Mouse (Mus musculus) midbrain, embryonic 12.5 days (tissue): ENCODE data around the gene Map2k5. TPM values are rescaled to one million over a fixed set of nuclear protein-coding genes. Genes with fewer than 3 reads are reported as not detected.

Experiments
- ATAC-seq: fragments of 200-750 bp; cut with Nextera tagmentation; 2 replicates; pipeline ENCODE4 v1.8.0; 2017; ENCODE audit warnings: low read depth, moderate TSS enrichment, moderate library complexity; ENCODE audit not compliant: low FRiP score
- H3K27ac ChIP-seq: fragments of 300-500 bp; sonication (generic); replicated peaks from 2 replicates; pipeline ENCODE4 v1.5.1; 2016; ENCODE audit warnings: mild to moderate bottlenecking
- H3K27me3 ChIP-seq: fragments of 300-500 bp; sonication (generic); 2 replicates; pipeline ENCODE4 v1.6.1; 2016; ENCODE audit warnings: mild to moderate bottlenecking
- H3K36me3 ChIP-seq: fragments of 300-500 bp; sonication (generic); 2 replicates; pipeline ENCODE4 v1.6.1; 2016
- H3K4me1 ChIP-seq: fragments of 300-500 bp; sonication (generic); 2 replicates; pipeline ENCODE4 v1.6.1; 2016
- H3K4me2 ChIP-seq: fragments of 300-500 bp; sonication (generic); replicated peaks from 2 replicates; pipeline ENCODE4 v1.6.1; 2016; ENCODE audit warnings: mild to moderate bottlenecking, moderate library complexity
- H3K4me3 ChIP-seq: fragments of 300-500 bp; sonication (generic); 2 replicates; pipeline ENCODE4 v1.5.1; 2016; ENCODE audit warnings: mild to moderate bottlenecking
- H3K9ac ChIP-seq: fragments of 300-500 bp; sonication (generic); replicated peaks from 2 replicates; pipeline ENCODE4 v1.6.1; 2016; ENCODE audit warnings: mild to moderate bottlenecking, moderate library complexity
- H3K9me3 ChIP-seq: fragments of 300-500 bp; sonication (generic); 2 replicates; pipeline ENCODE4 v1.6.1; 2016; ENCODE audit warnings: mild to moderate bottlenecking
- WGBS: fragments of 180-500 bp; shearing (Covaris S2); methylation state at CpG from one replicate; pipeline ENCODE4 v1.1.7; 2016; 5-methylcytosine and 5-hydroxymethylcytosine counted together
- polyA plus RNA-seq: library from polyadenylated mRNA; unstranded; fragments of >200 nt; fragmentation: Nextera tagmentation; extraction: Ambion mirVana; gene quantifications from 2 replicates; pipeline ENCODE4 v1.2.1, GENCODE M21; 2016

Map2k5 gene
- polyA plus RNA-seq, 1 experiment from 2014 or later = 43.8 TPM

DNA sequence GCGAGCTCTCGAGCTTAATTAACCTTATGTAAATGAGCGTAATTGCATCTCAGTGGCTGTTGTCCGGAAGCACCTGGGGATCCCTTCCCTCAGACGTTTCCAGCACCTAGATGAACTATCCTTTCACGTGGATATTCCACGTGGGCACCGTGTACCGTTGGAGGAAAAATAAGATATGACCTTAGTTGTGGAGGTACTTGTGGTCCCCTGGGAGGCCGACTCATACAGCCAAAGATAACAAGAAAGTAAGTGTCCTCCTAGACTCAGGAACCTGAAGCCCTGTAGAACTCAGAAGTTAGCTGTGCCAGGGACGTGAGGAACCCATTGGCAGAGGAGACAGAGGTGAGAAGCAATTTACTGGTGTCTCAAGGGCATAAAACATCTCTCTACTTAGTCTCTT lies 242.3 kb downstream of the Map2k5 start:
- WGBS = 5% methylated on average over 11 of the region's 11 CpGs
- H3K4me3 ChIP-seq = peak overlapping the region; percentile 27
- ATAC-seq = no peak
- H3K9me3 ChIP-seq = no peaks in the 10 kb centered on the region
- H3K36me3 ChIP-seq = no peaks in the 10 kb centered on the region
- H3K9ac ChIP-seq = no peak overlapping the region; the same call in 1 of the 2 replicates
- peaks cover 57% of the 10 kb centered on the region for H3K4me1 ChIP-seq
- peaks cover 82% of the 10 kb centered on the region for H3K27me3 ChIP-seq
- H3K4me2 ChIP-seq = peak overlapping the region; percentile 50
- H3K27ac ChIP-seq = no peak overlapping the region

GRCm38 (mm10) chr9:63133659-63134058 lies 244.0 kb downstream of the Map2k5 start:
- no peaks in the 10 kb centered on the region for H3K36me3 ChIP-seq
- no peak for ATAC-seq
- peaks cover 74% of the 10 kb centered on the region for H3K27me3 ChIP-seq
- H3K4me1 ChIP-seq = peaks cover 52% of the 10 kb centered on the region
- peak overlapping the region; percentile 81 for H3K4me2 ChIP-seq
- no peaks in the 10 kb centered on the region for H3K9me3 ChIP-seq
- H3K4me3 ChIP-seq = peak overlapping the region; percentile 33
- 12% methylated on average over 6 of the region's 6 CpGs for WGBS
- H3K27ac ChIP-seq = no peak overlapping the region
- no peak overlapping the region for H3K9ac ChIP-seq

GRCm38 (mm10) chr9:63132673-63133601 lies 244.8 kb downstream of the Map2k5 start:
- H3K27ac ChIP-seq = peak overlapping the region; percentile 77
- peaks cover 67% of the 10 kb centered on the region for H3K27me3 ChIP-seq
- H3K4me1 ChIP-seq = peaks cover 45% of the 10 kb centered on the region

GRCm38 (mm10) chr9:63131957-63132602 lies 245.6 kb downstream of the Map2k5 start:
- Histone ChIP-seq H3K27ac (peak overlapping the region; percentile 77), H3K4me3 (peak overlapping the region; percentile 66), H3K9ac (peak overlapping the region; percentile 62), H3K36me3 (no peaks in the 10 kb centered on the region), H3K9me3 (no peaks in the 10 kb centered on the region), H3K27me3 (peaks cover 58% of the 10 kb centered on the region), H3K4me2 (peak overlapping the region; percentile 81), H3K4me1 (peaks cover 37% of the 10 kb centered on the region)
- WGBS = under 1% methylated on average over 28 of the region's 28 CpGs
- ATAC-seq = no peak

More at GRCm38 (mm10) chr9:63132673-63133601, 244.8 kb downstream of the Map2k5 start:
- peak overlapping the region; percentile 66 for H3K4me3 ChIP-seq
- ATAC-seq = peak; percentile 98
- H3K9ac ChIP-seq = peak overlapping the region; percentile 62
- no peaks in the 10 kb centered on the region for H3K9me3 ChIP-seq
- peak overlapping the region; percentile 81 for H3K4me2 ChIP-seq
- H3K36me3 ChIP-seq = no peaks in the 10 kb centered on the region
- WGBS = 1% methylated on average over 48 of the region's 48 CpGs

GRCm38 (mm10) chr9:63129641-63130041 lies 248.1 kb downstream of the Map2k5 start:
- no peak overlapping the region for H3K27ac ChIP-seq
- no peak overlapping the region for H3K4me2 ChIP-seq
- H3K4me3 ChIP-seq = no peak overlapping the region
- ATAC-seq = no peak
- H3K36me3 ChIP-seq = no peaks in the 10 kb centered on the region
- 86% methylated on average over 8 of the region's 8 CpGs for WGBS
- H3K9ac ChIP-seq = no peak overlapping the region
- H3K9me3 ChIP-seq = no peaks in the 10 kb centered on the region
- H3K4me1 ChIP-seq = peaks cover 16% of the 10 kb centered on the region
- peaks cover 47% of the 10 kb centered on the region for H3K27me3 ChIP-seq

DNA sequence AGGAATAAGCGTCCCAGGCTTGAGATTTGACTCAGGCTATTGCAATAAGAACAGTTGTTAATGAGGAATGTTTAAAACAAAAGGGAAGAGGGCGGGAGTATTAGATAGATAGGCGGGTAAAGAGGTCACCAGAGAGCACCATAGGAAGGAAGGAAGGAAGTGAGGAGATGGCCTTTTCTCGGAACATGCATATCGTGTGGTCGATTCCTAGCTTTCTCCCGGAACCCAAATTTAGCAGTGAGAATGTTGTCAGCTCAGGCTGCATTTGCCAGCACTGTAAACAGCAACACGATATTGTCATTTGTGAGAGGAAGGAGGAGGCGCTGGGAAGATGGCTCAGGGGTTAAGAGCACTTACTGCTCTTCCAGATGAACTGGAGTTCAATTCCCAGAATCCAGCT lies 253.2 kb downstream of the Map2k5 start:
- no peak for ATAC-seq
- Histone ChIP-seq H3K27ac (no peak overlapping the region), H3K36me3 (no peaks in the 10 kb centered on the region), H3K4me3 (no peak overlapping the region), H3K9me3 (no peaks in the 10 kb centered on the region), H3K4me2 (no peak overlapping the region), H3K27me3 (peaks cover 27% of the 10 kb centered on the region), H3K9ac (no peak overlapping the region), H3K4me1 (peaks cover 12% of the 10 kb centered on the region)
- 60% methylated on average over 9 of the region's 9 CpGs for WGBS

GRCm38 (mm10) chr9:63123451-63124438 lies 254.0 kb downstream of the Map2k5 start:
- 4% methylated on average over 30 of the region's 30 CpGs for WGBS

GRCm38 (mm10) chr9:63122161-63122833 lies 255.4 kb downstream of the Map2k5 start:
- 33% methylated on average over 8 of the region's 8 CpGs for WGBS
- peaks cover 26% of the 10 kb centered on the region for H3K27me3 ChIP-seq
- H3K36me3 ChIP-seq = no peaks in the 10 kb centered on the region
- ATAC-seq = no peak
- H3K4me3 ChIP-seq = no peak overlapping the region
- H3K4me2 ChIP-seq = no peak overlapping the region
- H3K9ac ChIP-seq = no peak overlapping the region
- H3K27ac ChIP-seq = no peak overlapping the region
- no peaks in the 10 kb centered on the region for H3K9me3 ChIP-seq
- H3K4me1 ChIP-seq = peaks cover 12% of the 10 kb centered on the region

More at GRCm38 (mm10) chr9:63123451-63124438, 254.0 kb downstream of the Map2k5 start:
- Histone ChIP-seq H3K9me3 (no peaks in the 10 kb centered on the region), H3K27me3 (peaks cover 26% of the 10 kb centered on the region), H3K27ac (0 out of 2 replicates have a peak overlapping the region, but pooled peaks have one; percentile 39), H3K9ac (peak overlapping the region; percentile 57), H3K4me3 (peak overlapping the region; percentile 45), H3K4me1 (peaks cover 12% of the 10 kb centered on the region), H3K4me2 (peak overlapping the region; percentile 80), H3K36me3 (no peaks in the 10 kb centered on the region)
- peak; percentile 94 for ATAC-seq

- no peaks in the 10 kb centered on the region for H3K36me3 ChIP-seq
- H3K4me3 ChIP-seq = no peak overlapping the region
- no peak overlapping the region for H3K27ac ChIP-seq
- WGBS = 64% methylated on average over 5 of the region's 5 CpGs
- no peak for ATAC-seq
- H3K4me2 ChIP-seq = no peak overlapping the region
- peaks cover 13% of the 10 kb centered on the region for H3K27me3 ChIP-seq
- H3K9ac ChIP-seq = no peak overlapping the region
- H3K4me1 ChIP-seq = peaks cover 7% of the 10 kb centered on the region
- no peaks in the 10 kb centered on the region for H3K9me3 ChIP-seq
Observed at GRCm38 (mm10) chr9:63118385-63118784, 259.3 kb downstream of the Map2k5 start.
